Mouse (Mus musculus): Measurements from ENCODE around the gene Thy1.

Gene Thy1

GRCm38 (mm10) chr9:44033957-44034727 lies 9.0 kb upstream of the Thy1 start:
- peak; percentile 33 to 34 for DNase-seq (ENCODE audit: low spot score in 2 of 2)

DNA sequence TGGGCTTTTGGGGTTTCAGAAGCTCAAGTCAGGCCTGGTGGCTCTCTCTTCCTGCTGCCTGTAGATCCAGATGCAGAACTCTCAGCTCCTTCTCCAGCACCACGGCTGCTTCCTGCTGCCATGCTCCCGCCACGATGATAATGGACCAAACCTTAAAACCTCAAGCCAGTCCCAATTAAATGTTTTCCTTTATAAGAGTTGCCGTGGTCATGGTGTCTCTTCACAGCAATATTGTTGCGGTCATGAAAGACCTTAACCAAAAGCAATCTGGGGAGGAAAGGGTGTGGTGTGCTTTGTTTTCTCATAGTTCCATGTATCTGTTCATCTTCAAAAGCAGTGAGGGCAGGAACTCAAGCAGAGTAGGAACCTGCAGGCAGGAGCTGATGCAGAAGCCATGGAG lies 6.1 kb upstream of the Thy1 start:
- no peak for DNase-seq (ENCODE audit: low spot score in 2 of 2)

DNA sequence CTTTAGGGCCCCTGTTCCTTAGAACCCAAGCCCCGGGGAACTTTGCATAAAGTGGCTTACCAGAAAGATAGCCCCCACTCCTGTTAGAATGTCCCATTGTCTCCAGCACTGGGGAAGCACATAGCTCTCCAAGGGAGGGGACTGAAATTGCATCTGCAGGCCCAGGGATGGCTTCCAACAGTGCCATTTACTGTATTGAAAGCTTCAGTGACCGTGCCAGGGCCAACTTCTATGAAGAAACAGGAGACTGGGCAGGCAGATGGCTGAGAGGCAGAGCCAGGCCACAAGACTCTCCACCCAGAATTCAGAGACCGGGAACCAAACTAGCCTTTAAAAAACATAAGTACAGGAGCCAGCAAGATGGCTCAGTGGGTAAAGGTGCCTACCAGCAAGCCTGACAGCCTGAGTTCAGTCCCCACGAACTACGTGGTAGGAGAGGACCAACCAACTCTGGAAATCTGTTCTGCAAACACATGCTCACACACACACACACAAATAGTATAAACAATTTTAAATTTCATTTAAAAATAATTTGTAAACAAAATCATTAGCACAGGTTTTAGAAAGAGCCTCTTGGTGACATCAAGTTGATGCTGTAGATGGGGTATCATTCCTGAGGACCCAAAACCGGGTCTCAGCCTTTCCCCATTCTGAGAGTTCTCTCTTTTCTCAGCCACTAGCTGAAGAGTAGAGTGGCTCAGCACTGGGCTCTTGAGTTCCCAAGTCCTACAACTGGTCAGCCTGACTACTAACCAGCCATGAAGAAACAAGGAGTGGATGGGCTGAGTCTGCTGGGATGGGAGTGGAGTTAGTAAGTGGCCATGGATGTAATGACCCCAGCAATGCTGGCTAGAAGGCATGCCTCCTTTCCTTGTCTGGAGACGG lies 1.4 kb upstream of the Thy1 start:
- DNase-seq (ENCODE audit: low spot score in 2 of 2) = no peak

DNA sequence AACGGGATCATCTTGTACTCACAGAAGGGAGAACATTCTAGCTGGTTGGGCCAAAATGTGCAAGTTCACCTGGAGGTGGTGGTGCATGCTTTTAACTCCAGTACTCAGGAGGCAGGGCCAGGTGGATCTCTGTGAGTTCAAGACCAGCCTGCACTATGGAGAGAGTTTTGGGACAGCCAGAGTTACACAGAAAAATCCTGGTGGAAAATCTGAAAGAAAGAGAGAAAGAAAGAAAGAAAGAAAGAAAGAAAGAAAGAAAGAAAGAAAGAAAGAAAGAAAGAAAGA lies 846 bp upstream of the Thy1 start:
- no peak for DNase-seq (ENCODE audit: low spot score in 2 of 2)

DNA sequence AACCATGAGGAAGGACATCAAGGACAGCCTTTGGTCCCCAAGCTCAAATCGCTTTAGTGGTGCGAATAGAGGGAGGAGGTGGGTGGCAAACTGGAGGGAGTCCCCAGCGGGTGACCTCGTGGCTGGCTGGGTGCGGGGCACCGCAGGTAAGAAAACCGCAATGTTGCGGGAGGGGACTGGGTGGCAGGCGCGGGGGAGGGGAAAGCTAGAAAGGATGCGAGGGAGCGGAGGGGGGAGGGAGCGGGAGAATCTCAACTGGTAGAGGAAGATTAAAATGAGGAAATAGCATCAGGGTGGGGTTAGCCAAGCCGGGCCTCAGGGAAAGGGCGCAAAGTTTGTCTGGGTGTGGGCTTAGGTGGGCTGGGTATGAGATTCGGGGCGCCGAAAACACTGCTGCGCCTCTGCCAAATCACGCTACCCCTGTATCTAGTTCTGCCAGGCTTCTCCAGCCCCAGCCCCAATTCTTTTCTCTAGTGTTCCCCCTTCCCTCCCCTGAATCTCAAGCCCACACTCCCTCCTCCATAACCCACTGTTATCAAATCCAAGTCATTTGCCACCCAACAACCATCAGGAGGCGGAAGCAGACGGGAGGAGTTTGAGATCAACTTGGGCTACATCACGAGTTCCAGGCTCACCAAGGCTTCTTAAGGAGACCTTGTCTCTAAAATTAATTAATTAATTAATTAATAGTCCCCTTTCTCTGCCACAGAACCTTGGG lies 683 bp downstream of the Thy1 start:
- no peak for DNase-seq (ENCODE audit: low spot score in 2 of 2)

DNA sequence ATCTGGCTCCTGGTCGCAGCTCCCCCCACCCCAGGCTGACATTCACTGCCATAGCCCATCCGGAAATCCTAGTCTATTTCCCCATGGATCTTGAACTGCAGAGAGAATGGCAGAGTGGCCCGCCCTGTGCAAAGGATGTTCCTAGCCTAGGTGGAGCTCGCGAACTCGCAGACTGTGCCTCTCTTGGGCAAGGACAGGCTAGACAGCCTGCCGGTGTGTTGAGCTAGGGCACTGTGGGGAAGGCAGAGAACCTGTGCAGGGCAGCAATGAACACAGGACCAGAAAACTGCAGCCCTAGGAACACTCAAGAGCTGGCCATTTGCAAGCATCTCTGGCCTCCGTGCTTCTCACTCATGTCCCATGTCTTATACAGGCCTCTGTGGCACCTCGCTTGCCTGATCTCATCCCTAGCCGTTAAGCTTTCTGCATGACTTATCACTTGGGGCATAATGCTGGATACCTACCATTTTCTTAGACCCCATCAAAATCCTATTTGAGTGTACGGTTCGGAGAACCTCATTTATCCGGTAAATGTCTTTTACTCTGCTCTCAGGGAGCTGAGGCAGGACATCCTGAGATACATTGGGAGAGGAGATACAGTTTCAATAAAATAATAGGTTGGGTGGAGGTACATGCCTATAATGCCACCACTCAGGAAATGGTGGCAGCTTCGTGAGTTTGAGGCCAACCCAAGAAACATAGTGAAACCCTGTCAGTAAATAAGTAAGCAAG lies 1.4 kb downstream of the Thy1 start:
- DNase-seq (ENCODE audit: low spot score in 2 of 2) = peak in 1 of 2 experiments; percentile 13

DNA sequence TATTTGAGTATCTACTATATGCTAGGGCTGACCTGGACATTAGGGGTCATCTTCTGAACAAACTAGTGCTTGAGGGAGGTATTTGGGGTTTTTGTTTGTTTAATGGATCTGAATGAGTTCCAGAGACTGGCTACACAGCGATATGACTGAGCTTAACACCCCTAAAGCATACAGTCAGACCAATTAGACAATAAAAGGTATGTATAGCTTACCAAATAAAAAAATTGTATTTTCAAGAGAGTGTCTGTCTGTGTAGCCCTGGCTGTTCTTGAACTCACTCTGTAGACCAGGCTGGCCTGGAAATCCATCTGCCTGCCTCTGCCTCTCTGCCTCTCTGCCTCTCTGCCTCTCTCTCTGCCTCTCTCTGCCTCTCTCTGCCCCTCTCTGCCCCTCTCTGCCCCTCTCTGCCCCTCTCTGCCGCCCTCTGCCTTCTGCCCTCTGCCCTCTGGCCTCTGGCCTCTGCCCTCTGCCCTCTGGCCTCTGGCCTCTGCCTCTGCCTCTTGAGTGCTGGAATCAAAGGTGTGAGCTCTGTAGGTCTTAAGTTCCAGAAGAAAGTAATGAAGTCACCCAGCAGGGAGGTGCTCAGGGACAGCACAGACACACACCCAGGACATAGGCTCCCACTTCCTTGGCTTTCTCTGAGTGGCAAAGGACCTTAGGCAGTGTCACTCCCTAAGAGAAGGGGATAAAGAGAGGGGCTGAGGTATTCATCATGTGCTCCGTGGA lies 2.1 kb downstream of the Thy1 start:
- DNase-seq (ENCODE audit: low spot score in 2 of 2) = no peak

DNA sequence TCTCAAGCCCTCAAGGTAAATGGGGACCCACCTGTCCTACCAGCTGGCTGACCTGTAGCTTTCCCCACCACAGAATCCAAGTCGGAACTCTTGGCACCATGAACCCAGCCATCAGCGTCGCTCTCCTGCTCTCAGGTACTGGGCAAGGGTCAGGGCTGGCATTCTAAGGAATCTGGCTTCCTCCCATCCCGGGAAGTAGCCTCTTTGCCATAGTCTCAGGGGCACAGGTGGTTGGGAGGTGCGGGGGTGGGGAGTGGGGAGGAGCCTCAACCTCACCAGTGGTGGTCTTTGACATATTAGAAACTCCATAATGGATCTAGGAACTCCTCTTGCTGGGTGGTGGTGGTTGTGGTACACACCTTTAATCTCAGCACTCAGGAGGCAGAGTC lies 2.7 kb downstream of the Thy1 start:
- no peak for DNase-seq (ENCODE audit: low spot score in 2 of 2)

DNA sequence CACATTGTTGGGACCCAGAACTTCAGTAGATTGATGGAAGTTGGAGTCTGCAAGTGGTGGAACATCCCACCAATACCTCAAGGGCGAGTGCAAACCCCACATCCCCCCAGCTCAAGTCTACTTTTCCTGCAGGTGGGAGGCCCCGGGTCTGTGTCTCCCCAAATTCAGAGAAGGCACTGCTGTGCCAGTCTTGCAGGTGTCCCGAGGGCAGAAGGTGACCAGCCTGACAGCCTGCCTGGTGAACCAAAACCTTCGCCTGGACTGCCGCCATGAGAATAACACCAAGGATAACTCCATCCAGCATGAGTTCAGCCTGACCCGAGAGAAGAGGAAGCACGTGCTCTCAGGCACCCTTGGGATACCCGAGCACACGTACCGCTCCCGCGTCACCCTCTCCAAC lies 3.2 kb downstream of the Thy1 start:
- no peak for DNase-seq (ENCODE audit: low spot score in 2 of 2)

DNA sequence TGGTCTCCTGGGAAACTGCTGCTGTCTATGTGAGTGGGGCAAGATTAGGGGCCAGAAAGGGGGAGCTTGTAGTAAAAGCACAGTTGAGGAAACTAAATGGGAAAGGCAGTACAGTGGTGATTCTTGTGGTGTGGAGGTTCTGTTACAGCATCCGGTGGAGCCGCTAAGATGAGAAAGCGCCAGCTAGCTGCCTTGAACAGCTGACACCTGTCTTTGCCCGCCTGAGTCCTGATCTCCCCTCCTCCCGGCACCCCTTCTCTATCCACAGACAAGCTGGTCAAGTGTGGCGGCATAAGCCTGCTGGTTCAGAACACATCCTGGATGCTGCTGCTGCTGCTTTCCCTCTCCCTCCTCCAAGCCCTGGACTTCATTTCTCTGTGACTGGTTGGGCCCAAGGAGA lies 3.9 kb downstream of the Thy1 start:
- peak in 1 of 2 experiments; percentile 18 for DNase-seq (ENCODE audit: low spot score in 2 of 2)

DNA sequence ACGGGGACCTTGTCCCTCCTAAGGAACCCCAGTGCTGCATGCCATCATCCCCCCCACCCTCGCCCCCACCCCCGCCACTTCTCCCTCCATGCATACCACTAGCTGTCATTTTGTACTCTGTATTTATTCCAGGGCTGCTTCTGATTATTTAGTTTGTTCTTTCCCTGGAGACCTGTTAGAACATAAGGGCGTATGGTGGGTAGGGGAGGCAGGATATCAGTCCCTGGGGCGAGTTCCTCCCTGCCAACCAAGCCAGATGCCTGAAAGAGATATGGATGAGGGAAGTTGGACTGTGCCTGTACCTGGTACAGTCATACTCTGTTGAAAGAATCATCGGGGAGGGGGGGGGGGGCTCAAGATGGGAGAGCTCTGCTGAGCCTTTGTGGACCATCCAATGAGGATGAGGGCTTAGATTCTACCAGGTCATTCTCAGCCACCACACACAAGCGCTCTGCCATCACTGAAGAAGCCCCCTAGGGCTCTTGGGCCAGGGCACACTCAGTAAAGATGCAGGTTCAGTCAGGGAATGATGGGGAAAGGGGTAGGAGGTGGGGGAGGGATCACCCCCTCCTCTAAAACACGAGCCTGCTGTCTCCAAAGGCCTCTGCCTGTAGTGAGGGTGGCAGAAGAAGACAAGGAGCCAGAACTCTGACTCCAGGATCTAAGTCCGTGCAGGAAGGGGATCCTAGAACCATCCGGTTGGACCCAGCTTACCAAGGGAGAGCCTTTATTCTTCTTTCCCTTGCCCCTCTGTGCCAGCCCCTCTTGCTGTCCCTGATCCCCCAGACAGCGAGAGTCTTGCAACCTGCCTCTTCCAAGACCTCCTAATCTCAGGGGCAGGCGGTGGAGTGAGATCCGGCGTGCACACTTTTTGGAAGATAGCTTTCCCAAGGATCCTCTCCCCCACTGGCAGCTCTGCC lies 4.6 kb downstream of the Thy1 start:
- no peak for DNase-seq (ENCODE audit: low spot score in 2 of 2)

DNA sequence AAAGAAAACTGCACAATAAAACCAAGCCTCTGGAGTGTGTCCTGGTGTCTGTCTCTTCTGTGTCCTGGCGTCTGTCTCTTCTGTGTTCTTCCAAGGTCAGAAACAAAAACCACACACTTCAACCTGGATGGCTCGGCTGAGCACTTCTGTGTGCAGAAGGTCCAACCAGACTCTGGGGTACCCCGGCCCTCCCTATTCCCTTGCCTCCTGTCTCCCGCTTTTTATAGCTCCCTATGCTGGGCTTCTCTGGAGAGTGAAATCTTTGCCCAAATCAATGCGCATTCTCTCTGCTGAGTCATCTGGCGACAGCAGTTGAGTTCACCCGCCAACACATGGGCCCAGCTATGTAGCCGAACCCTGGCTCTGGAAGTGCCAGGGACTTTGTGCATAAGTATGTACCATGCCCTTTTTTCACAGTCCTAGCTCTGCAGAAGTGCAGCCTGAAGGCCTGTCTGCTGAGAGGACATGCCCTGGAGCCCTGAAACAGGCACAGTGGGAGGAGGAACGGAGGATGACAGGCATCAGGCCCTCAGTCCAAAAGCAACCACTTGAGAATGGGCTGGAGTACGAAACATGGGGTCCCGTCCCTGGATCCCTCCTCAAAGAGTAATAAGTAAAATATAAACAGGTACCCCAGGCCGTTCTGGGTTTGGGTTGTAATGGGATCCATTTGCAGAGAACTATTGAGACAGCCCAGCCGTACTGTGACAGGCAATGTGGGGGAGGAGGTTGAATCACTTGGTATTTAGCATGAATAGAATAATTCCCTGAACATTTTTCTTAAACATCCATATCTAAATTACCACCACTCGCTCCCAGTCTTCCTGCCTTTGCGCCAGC lies 5.6 kb downstream of the Thy1 start:
- DNase-seq (ENCODE audit: low spot score in 2 of 2) = no peak

DNA sequence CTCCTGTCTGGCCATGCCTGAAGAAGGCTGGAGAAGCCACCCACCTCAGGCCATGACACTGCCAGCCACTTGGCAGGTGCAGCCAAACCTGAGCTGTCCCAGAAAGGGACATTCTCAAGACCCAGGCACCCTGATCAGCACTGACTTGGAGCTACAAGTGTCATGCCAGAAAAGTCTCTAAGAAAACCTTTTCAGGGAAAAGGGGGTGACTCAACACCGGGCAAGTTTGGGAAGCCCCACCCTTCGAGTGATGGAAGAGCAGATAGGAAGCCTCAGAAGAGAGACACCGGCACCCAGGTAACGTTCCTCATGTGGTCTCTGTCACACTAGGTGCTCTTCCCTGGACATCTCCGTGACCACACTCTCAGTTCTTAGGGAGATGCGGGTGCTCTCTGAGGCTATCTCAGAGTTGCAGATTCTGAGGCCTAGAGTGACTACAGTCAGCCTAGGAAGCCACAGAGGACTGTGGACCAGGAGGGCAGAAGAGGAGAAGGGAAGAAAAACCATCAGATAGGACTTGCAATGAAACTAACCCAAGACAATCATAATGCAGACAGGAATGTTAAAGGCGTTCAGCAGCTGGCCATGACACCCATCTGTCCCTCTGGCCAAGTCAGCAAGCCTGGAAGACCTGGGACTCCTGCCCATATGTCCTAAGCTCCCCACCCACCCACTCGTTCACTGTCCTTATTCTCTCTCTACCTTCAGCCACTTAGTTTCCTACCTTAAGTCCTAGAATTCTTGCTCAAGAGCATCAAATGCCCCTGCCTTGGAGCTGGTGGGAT lies 6.4 kb downstream of the Thy1 start:
- no peak for DNase-seq (ENCODE audit: low spot score in 2 of 2)

GRCm38 (mm10) chr9:44052855-44053254 lies 9.7 kb downstream of the Thy1 start:
- no peak for DNase-seq (ENCODE audit: low spot score in 2 of 2)

GRCm38 (mm10) chr9:44053936-44054335 lies 10.8 kb downstream of the Thy1 start:
- no peak for DNase-seq (ENCODE audit: low spot score in 2 of 2)

- DNase-seq (ENCODE audit: low spot score in 2 of 2) = no peak
Measured at GRCm38 (mm10) chr9:44058606-44059005, 15.4 kb downstream of the Thy1 start.

DNA sequence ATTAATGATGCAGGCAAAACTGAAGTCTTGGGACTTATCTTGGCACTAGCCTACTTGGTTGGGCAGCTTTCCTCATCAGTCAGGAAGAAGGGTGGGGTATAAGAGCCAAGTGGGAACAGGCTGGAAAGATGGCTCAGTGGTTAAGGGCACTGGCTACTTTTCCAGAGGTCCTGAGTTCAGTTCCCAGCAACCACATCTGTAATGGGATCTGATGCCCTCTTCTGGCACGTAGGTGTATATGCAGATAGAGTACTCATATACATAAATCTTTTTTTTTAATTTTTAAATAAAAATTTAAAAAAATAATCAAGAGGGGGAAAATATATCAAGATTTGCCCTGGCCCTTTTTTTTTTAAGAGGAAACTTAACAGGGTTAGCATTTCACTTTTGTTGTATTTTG lies 22.0 kb downstream of the Thy1 start:
- DNase-seq (ENCODE audit: low spot score in 2 of 2) = no peak

- DNase-seq (ENCODE audit: low spot score in 2 of 2) = peak; percentile 94 to 95
Measured at GRCm38 (mm10) chr9:44066785-44067225, 23.6 kb downstream of the Thy1 start, which contains the start of gene Usp2. TSS of gene Usp2 (plus strand) at chr9:44067021.
